Mouse (Mus musculus) heart, adult 2 months (tissue): ENCODE results near the gene Ror1.

Source experiments
- CTCF ChIP-seq: fragments of 200-600 bp; IDR thresholded peaks from 2 replicates; pipeline ENCODE4 v1.8.1; 2022; ENCODE audit warnings: antibody characterized with exemption, mild to moderate bottlenecking, moderate library complexity
- EP300 ChIP-seq: fragments of 200-500 bp; IDR thresholded peaks from 2 replicates; pipeline ENCODE4 v1.6.1; 2011; ENCODE audit warnings: low read depth, low read length, control low read depth; ENCODE audit not compliant: insufficient read depth
- POLR2A ChIP-seq: fragments of 200-500 bp; IDR thresholded peaks from 2 replicates; pipeline ENCODE4 v1.6.1; 2011; ENCODE audit warnings: mild to moderate bottlenecking, low read depth, low read length, control low read depth; ENCODE audit not compliant: insufficient read depth

DNA sequence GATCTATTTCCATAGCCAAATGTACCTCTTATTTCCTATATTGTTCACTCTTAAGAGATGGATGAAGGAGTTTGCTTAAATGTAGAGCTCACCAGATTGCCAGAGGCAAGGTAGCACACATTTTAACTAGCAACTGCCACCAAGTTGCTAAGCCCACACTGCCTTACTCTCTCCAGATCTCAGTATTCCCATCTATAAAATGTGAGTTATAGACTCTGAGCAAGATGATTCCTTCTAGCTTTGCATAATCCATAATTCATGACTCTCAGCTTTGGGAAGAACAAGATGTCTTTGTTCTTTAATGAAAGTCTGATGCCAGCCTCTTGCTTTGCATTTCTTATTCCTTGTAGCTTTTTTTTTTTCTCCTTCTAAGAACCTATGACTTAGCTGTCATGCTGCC is 64.6 kb downstream of the Ror1 start:
- TF ChIP-seq CTCF = no peak
- no peak for TF ChIP-seq POLR2A
- TF ChIP-seq EP300 = no peak
